Mouse (Mus musculus): ENCODE measurements around the gene Ccdc96. TPM values are rescaled to one million over a fixed set of nuclear protein-coding genes. Genes with fewer than 3 reads are reported as not detected.

Ccdc96 gene
- polyA plus RNA-seq, 1 experiment from 2014 or later: 1.7 TPM

- Histone ChIP-seq H3K27ac (replicated peaks; ENCODE audit: low read depth, low read length) (no peak overlapping the region), H3K4me2 (ENCODE audit: low read depth, low read length) (no peak overlapping the region), H3K9ac (ENCODE audit: low read depth, low read length) (no peak overlapping the region), H3K4me1 (ENCODE audit: control insufficient read depth, insufficient read depth, low read length) (peaks cover 16% of the 10 kb centered on the region), H3K27me3 (replicated peaks; ENCODE audit: control insufficient read depth, insufficient read depth, low read length) (peaks cover 8% of the 10 kb centered on the region), H3K9me3 (ENCODE audit: control insufficient read depth, low read length) (no peaks in the 10 kb centered on the region), H3K4me3 (ENCODE audit: low read depth, low read length) (no peak overlapping the region), H3K36me3 (ENCODE audit: control insufficient read depth, insufficient read depth, low read length) (peaks cover 7% of the 10 kb centered on the region)
- WGBS: 90% methylated on average over 4 of the region's 4 CpGs
- ATAC-seq (ENCODE audit: low read depth) (no peak), DNase-seq (ENCODE audit: low spot score) (no peak)
These were observed 4.0 kb upstream of the Ccdc96 start for GRCm38 (mm10) chr5:36480398-36480797.

- Histone ChIP-seq H3K4me3 (ENCODE audit: low read depth, low read length) (no peak overlapping the region), H3K4me1 (ENCODE audit: control insufficient read depth, insufficient read depth, low read length) (peaks cover 16% of the 10 kb centered on the region), H3K27me3 (replicated peaks; ENCODE audit: control insufficient read depth, insufficient read depth, low read length) (peaks cover 15% of the 10 kb centered on the region), H3K9me3 (ENCODE audit: control insufficient read depth, low read length) (no peaks in the 10 kb centered on the region), H3K27ac (replicated peaks; ENCODE audit: low read depth, low read length) (no peak overlapping the region), H3K36me3 (ENCODE audit: control insufficient read depth, insufficient read depth, low read length) (peaks cover 5% of the 10 kb centered on the region; the same call in 1 of the 2 replicates), H3K4me2 (ENCODE audit: low read depth, low read length) (no peak overlapping the region), H3K9ac (ENCODE audit: low read depth, low read length) (0 out of 2 replicates have a peak overlapping the region, but pooled peaks have one; percentile 2)
- WGBS: 88% methylated on average over 1 of the region's 1 CpGs
- DNase-seq (ENCODE audit: low spot score): no peak
- no peak for ATAC-seq (ENCODE audit: low read depth)
These were observed 3.3 kb upstream of the Ccdc96 start for GRCm38 (mm10) chr5:36481114-36481513.

GRCm38 (mm10) chr5:36483203-36484101 lies 936 bp upstream of the Ccdc96 start:
- H3K9ac ChIP-seq (ENCODE audit: low read depth, low read length): peak overlapping the region; percentile 87
- peak overlapping the region; percentile 68 for H3K27ac ChIP-seq (replicated peaks; ENCODE audit: low read depth, low read length)
- H3K36me3 ChIP-seq (ENCODE audit: control insufficient read depth, insufficient read depth, low read length): no peaks in the 10 kb centered on the region
- H3K9me3 ChIP-seq (ENCODE audit: control insufficient read depth, low read length): no peaks in the 10 kb centered on the region
- peaks cover 19% of the 10 kb centered on the region for H3K27me3 ChIP-seq (replicated peaks; ENCODE audit: control insufficient read depth, insufficient read depth, low read length)
- DNase-seq (ENCODE audit: low spot score) (peak; percentile 45), ATAC-seq (ENCODE audit: low read depth) (peak; percentile 6)
- peaks cover 16% of the 10 kb centered on the region for H3K4me1 ChIP-seq (ENCODE audit: control insufficient read depth, insufficient read depth, low read length)
- whole genome bisulfite sequencing: 4% methylated on average over 30 of the region's 58 CpGs
- peak overlapping the region; percentile 88 for H3K4me3 ChIP-seq (ENCODE audit: low read depth, low read length)
- H3K4me2 ChIP-seq (ENCODE audit: low read depth, low read length): peak overlapping the region; percentile 89

- peak overlapping the region; percentile 51 for H3K4me3 ChIP-seq (ENCODE audit: low read depth, low read length)
- H3K9ac ChIP-seq (ENCODE audit: low read depth, low read length): no peak overlapping the region
These were observed 918 bp downstream of the Ccdc96 start for GRCm38 (mm10) chr5:36485306-36485705.

GRCm38 (mm10) chr5:36489225-36489624 lies 4.8 kb downstream of the Ccdc96 start:
- Histone ChIP-seq H3K4me2 (ENCODE audit: low read depth, low read length) (no peak overlapping the region), H3K27me3 (replicated peaks; ENCODE audit: control insufficient read depth, insufficient read depth, low read length) (peaks cover 19% of the 10 kb centered on the region), H3K9me3 (ENCODE audit: control insufficient read depth, low read length) (no peaks in the 10 kb centered on the region), H3K4me1 (ENCODE audit: control insufficient read depth, insufficient read depth, low read length) (peaks cover 5% of the 10 kb centered on the region), H3K4me3 (ENCODE audit: low read depth, low read length) (no peak overlapping the region), H3K9ac (ENCODE audit: low read depth, low read length) (no peak overlapping the region), H3K36me3 (ENCODE audit: control insufficient read depth, insufficient read depth, low read length) (peaks cover 30% of the 10 kb centered on the region), H3K27ac (replicated peaks; ENCODE audit: low read depth, low read length) (no peak overlapping the region)
- ATAC-seq (ENCODE audit: low read depth) (no peak), DNase-seq (ENCODE audit: low spot score) (peak; percentile 30)
- WGBS: 45% methylated on average over 2 of the region's 2 CpGs

More at GRCm38 (mm10) chr5:36485306-36485705, 918 bp downstream of the Ccdc96 start:
- no peak overlapping the region for H3K27ac ChIP-seq (replicated peaks; ENCODE audit: low read depth, low read length)
- H3K36me3 ChIP-seq (ENCODE audit: control insufficient read depth, insufficient read depth, low read length): no peaks in the 10 kb centered on the region; the same call in 1 of the 2 replicates
- no peaks in the 10 kb centered on the region for H3K9me3 ChIP-seq (ENCODE audit: control insufficient read depth, low read length)
- no peak for ATAC-seq (ENCODE audit: low read depth)
- 32% methylated on average over 19 of the region's 19 CpGs for WGBS
- H3K27me3 ChIP-seq (replicated peaks; ENCODE audit: control insufficient read depth, insufficient read depth, low read length): peaks cover 19% of the 10 kb centered on the region
- peak overlapping the region; percentile 96 for H3K4me2 ChIP-seq (ENCODE audit: low read depth, low read length)
- DNase-seq (ENCODE audit: low spot score): no peak
- peaks cover 16% of the 10 kb centered on the region for H3K4me1 ChIP-seq (ENCODE audit: control insufficient read depth, insufficient read depth, low read length)

GRCm38 (mm10) chr5:36493919-36494318 lies 9.5 kb downstream of the Ccdc96 start:
- H3K4me1 ChIP-seq (ENCODE audit: control insufficient read depth, insufficient read depth, low read length): no peaks in the 10 kb centered on the region
- no peak overlapping the region for H3K4me2 ChIP-seq (ENCODE audit: low read depth, low read length)
- H3K27me3 ChIP-seq (replicated peaks; ENCODE audit: control insufficient read depth, insufficient read depth, low read length): no peaks in the 10 kb centered on the region
- DNase-seq (ENCODE audit: low spot score) (no peak), ATAC-seq (ENCODE audit: low read depth) (no peak)
- no peak overlapping the region for H3K27ac ChIP-seq (replicated peaks; ENCODE audit: low read depth, low read length)
- 87% methylated on average over 6 of the region's 6 CpGs for WGBS
- H3K9me3 ChIP-seq (ENCODE audit: control insufficient read depth, low read length): no peaks in the 10 kb centered on the region
- H3K9ac ChIP-seq (ENCODE audit: low read depth, low read length): no peak overlapping the region
- H3K36me3 ChIP-seq (ENCODE audit: control insufficient read depth, insufficient read depth, low read length): peaks cover 61% of the 10 kb centered on the region
- H3K4me3 ChIP-seq (ENCODE audit: low read depth, low read length): no peak overlapping the region

- Histone ChIP-seq H3K9ac (ENCODE audit: low read depth, low read length) (no peak overlapping the region), H3K4me2 (ENCODE audit: low read depth, low read length) (no peak overlapping the region), H3K4me1 (ENCODE audit: control insufficient read depth, insufficient read depth, low read length) (no peaks in the 10 kb centered on the region), H3K27ac (replicated peaks; ENCODE audit: low read depth, low read length) (no peak overlapping the region), H3K4me3 (ENCODE audit: low read depth, low read length) (no peak overlapping the region), H3K36me3 (ENCODE audit: control insufficient read depth, insufficient read depth, low read length) (peaks cover 64% of the 10 kb centered on the region), H3K27me3 (replicated peaks; ENCODE audit: control insufficient read depth, insufficient read depth, low read length) (no peaks in the 10 kb centered on the region), H3K9me3 (ENCODE audit: control insufficient read depth, low read length) (no peaks in the 10 kb centered on the region)
- DNase-seq (ENCODE audit: low spot score): no peak
- no peak for ATAC-seq (ENCODE audit: low read depth)
- WGBS: 99% methylated on average over 9 of the region's 9 CpGs
These were observed 10.3 kb downstream of the Ccdc96 start for GRCm38 (mm10) chr5:36494709-36495108.

- Histone ChIP-seq H3K4me3 (ENCODE audit: low read depth, low read length) (no peak overlapping the region), H3K4me1 (ENCODE audit: control insufficient read depth, insufficient read depth, low read length) (no peaks in the 10 kb centered on the region), H3K9ac (ENCODE audit: low read depth, low read length) (no peak overlapping the region), H3K27me3 (replicated peaks; ENCODE audit: control insufficient read depth, insufficient read depth, low read length) (no peaks in the 10 kb centered on the region), H3K4me2 (ENCODE audit: low read depth, low read length) (no peak overlapping the region), H3K27ac (replicated peaks; ENCODE audit: low read depth, low read length) (no peak overlapping the region), H3K36me3 (ENCODE audit: control insufficient read depth, insufficient read depth, low read length) (peaks cover 78% of the 10 kb centered on the region), H3K9me3 (ENCODE audit: control insufficient read depth, low read length) (no peaks in the 10 kb centered on the region)
- DNase-seq (ENCODE audit: low spot score) (no peak), ATAC-seq (ENCODE audit: low read depth) (no peak)
- WGBS: 87% methylated on average over 7 of the region's 7 CpGs
These were observed 20.8 kb downstream of the Ccdc96 start for GRCm38 (mm10) chr5:36505235-36505634.
